Mouse (Mus musculus) lung, adult 2 months (tissue): ENCODE data around the gene Adnp.

Source experiments
- CTCF ChIP-seq: fragments of 200-500 bp; IDR thresholded peaks from 2 replicates; pipeline ENCODE4 v1.5.1; 2011; ENCODE audit warnings: mild to moderate bottlenecking, low read length, control low read depth; ENCODE audit not compliant: insufficient read depth
- POLR2A ChIP-seq: fragments of 200-500 bp; IDR thresholded peaks from 2 replicates; pipeline ENCODE4 v1.6.1; 2011; ENCODE audit warnings: low read depth, mild to moderate bottlenecking, control low read depth, low read length, borderline replicate concordance; ENCODE audit errors: extremely low read depth

DNA sequence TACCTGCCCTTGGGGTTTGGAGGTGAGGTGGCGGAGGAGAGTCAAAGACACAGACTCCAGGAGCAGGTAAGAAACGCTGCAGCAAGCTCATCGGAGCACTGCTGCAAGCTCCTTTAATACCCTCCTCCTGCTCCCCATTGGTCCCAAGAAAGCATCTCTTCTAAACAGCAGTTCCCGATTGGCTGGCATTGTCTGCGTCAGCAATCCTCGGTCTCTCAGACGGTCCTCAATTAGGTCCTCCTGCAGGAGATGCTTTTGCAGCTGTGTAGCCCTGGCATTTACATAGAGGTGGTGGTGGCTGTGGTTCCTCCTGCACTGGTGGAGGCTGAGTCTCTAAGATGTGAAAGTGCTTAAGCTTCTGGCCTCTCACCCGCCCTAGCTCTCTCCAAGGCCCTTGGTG is 38.7 kb upstream of the Adnp start:
- no peak for TF ChIP-seq CTCF
- TF ChIP-seq POLR2A: no peak
